In genomic region chr3:107073863-107074262, GRCm38 (mm10) we compare ENCODE assay signal across 28 mouse cellular contexts. TPM values are rescaled to one million over a fixed set of nuclear protein-coding genes. Genes with fewer than 3 reads are reported as not detected.
A peak's percentile ranks its signal among the peaks of the same experiment; 100 is the strongest.
DNase-seq lines count a peak whose midpoint lies in the region; ATAC-seq and TF ChIP-seq lines count a peak whose summit lies in the region.
"Had no signal": no experiment of that assay in that cellular context is flagged by ENCODE, and none has a peak within 500 bp of the region (broad histone marks: within the 10 kb centered on the region; RNA-seq: fewer than 3 reads in every experiment).

No protein-coding gene starts in this region.

- no peak for ATAC-seq in intestine, postnatal 0 days
- no peak for ATAC-seq in intestine, embryonic 15.5 days
- no peak for ATAC-seq in lung, postnatal 0 days
- peak; percentile 46; the same call in 1 of the 2 replicates for ATAC-seq in common myeloid progenitor, adult 5-6 weeks (replicated peaks; ENCODE audit: low read depth, poor library complexity, severe bottlenecking)
- ATAC-seq: forebrain, embryonic 16.5 days; liver, embryonic 12.5 days; Patski had no signal

- TF ChIP-seq CTCF in intestine, postnatal 0 days (IDR thresholded peaks at IDR 0.05; ENCODE audit: low read depth), result peak; percentile 54
- TF ChIP-seq CTCF in lung, postnatal 0 days (IDR thresholded peaks at IDR 0.05), result peak; percentile 40; the same call in 1 of the 2 replicates

- TF ChIP-seq EP300 in lung, postnatal 0 days (IDR thresholded peaks at IDR 0.05), result no peak

- 59% methylated on average over 2 of the region's 2 CpGs for WGBS in intestine, postnatal 0 days
- 54% methylated on average over 2 of the region's 2 CpGs for WGBS in intestine, embryonic 15.5 days
- 52% methylated on average over 2 of the region's 2 CpGs for WGBS in lung, postnatal 0 days

- H3K9ac ChIP-seq in intestine, postnatal 0 days (ENCODE audit: low read depth, low read length), result no peak overlapping the region
- H3K9ac ChIP-seq in intestine, embryonic 15.5 days, result no peak overlapping the region
- no peak overlapping the region for H3K9ac ChIP-seq in lung, postnatal 0 days (replicated peaks; ENCODE audit: low read depth)
- H3K9ac ChIP-seq: embryonic facial prominence, embryonic 15.5 days; heart, embryonic 15.5 days; liver, embryonic 12.5 days; neural tube, embryonic 12.5 days had no signal

- no peak overlapping the region for H3K27ac ChIP-seq in intestine, postnatal 0 days (ENCODE audit: low read depth, low read length)
- H3K27ac ChIP-seq in intestine, embryonic 15.5 days, result no peak overlapping the region
- no peak overlapping the region for H3K27ac ChIP-seq in lung, postnatal 0 days (ENCODE audit: low read length)
- H3K27ac ChIP-seq: embryonic facial prominence, embryonic 15.5 days; heart, adult 2 months; heart, embryonic 15.5 days; liver, embryonic 12.5 days; neural tube, embryonic 12.5 days; stomach, postnatal 0 days had no signal

- H3K27me3 ChIP-seq in intestine, postnatal 0 days (replicated peaks; ENCODE audit: control insufficient read depth, insufficient read depth, low read length), result no peaks in the 10 kb centered on the region
- no peaks in the 10 kb centered on the region for H3K27me3 ChIP-seq in intestine, embryonic 15.5 days (replicated peaks)
- no peaks in the 10 kb centered on the region for H3K27me3 ChIP-seq in lung, postnatal 0 days (replicated peaks; ENCODE audit: insufficient read depth, low read length)
- H3K27me3 ChIP-seq: embryonic facial prominence, embryonic 15.5 days; heart, embryonic 15.5 days; liver, embryonic 12.5 days; neural tube, embryonic 12.5 days; Patski had no signal

- H3K9me3 ChIP-seq in intestine, postnatal 0 days (ENCODE audit: control insufficient read depth), result no peaks in the 10 kb centered on the region
- no peaks in the 10 kb centered on the region for H3K9me3 ChIP-seq in intestine, embryonic 15.5 days
- H3K9me3 ChIP-seq in lung, postnatal 0 days (ENCODE audit: low read length), result no peaks in the 10 kb centered on the region
- H3K9me3 ChIP-seq: embryonic facial prominence, embryonic 15.5 days; heart, embryonic 15.5 days; liver, embryonic 12.5 days; neural tube, embryonic 12.5 days had no signal

- H3K4me3 ChIP-seq in intestine, postnatal 0 days (ENCODE audit: low read depth, low read length), result no peak overlapping the region
- no peak overlapping the region for H3K4me3 ChIP-seq in intestine, embryonic 15.5 days (replicated peaks)
- no peak overlapping the region for H3K4me3 ChIP-seq in lung, postnatal 0 days (ENCODE audit: low read depth, low read length)
- H3K4me3 ChIP-seq: embryonic facial prominence, embryonic 15.5 days; heart, adult 2 months; heart, embryonic 15.5 days; liver, embryonic 12.5 days; neural tube, embryonic 12.5 days had no signal

- no peaks in the 10 kb centered on the region for H3K36me3 ChIP-seq in intestine, postnatal 0 days (ENCODE audit: control insufficient read depth, insufficient read depth)
- H3K36me3 ChIP-seq in intestine, embryonic 15.5 days, result no peaks in the 10 kb centered on the region
- H3K36me3 ChIP-seq in lung, postnatal 0 days (ENCODE audit: insufficient read depth, low read length), result no peaks in the 10 kb centered on the region
- H3K36me3 ChIP-seq: embryonic facial prominence, embryonic 15.5 days; heart, embryonic 15.5 days; liver, embryonic 12.5 days; neural tube, embryonic 12.5 days had no signal

- no peaks in the 10 kb centered on the region for H3K4me1 ChIP-seq in intestine, postnatal 0 days (replicated peaks; ENCODE audit: control insufficient read depth, insufficient read depth, low read length)
- H3K4me1 ChIP-seq in intestine, embryonic 15.5 days (replicated peaks), result no peaks in the 10 kb centered on the region
- no peaks in the 10 kb centered on the region for H3K4me1 ChIP-seq in lung, postnatal 0 days (ENCODE audit: insufficient read depth, low read depth, low read length)
- H3K4me1 ChIP-seq: embryonic facial prominence, embryonic 15.5 days; heart, embryonic 15.5 days; liver, embryonic 12.5 days; neural tube, embryonic 12.5 days had no signal

- H3K4me2 ChIP-seq in intestine, postnatal 0 days (replicated peaks; ENCODE audit: low read depth), result no peak overlapping the region
- no peak overlapping the region for H3K4me2 ChIP-seq in intestine, embryonic 15.5 days (replicated peaks)
- no peak overlapping the region for H3K4me2 ChIP-seq in lung, postnatal 0 days (replicated peaks; ENCODE audit: low read depth, low read length)
- H3K4me2 ChIP-seq: embryonic facial prominence, embryonic 15.5 days; heart, embryonic 15.5 days; liver, embryonic 12.5 days; midbrain, embryonic 11.5 days; neural tube, embryonic 12.5 days had no signal

- DNase-seq in lung, postnatal 0 days (ENCODE audit: low spot score), result no peak
- no peak for DNase-seq in lung, adult 18-20 months
- DNase-seq in 416B (ENCODE audit: low read depth), result peak; percentile 38
- DNase-seq in right cerebral cortex, postnatal 10 days (ENCODE audit: low spot score in 2 of 2), result no peak
- no peak for DNase-seq in right cerebral cortex, postnatal 4 days
- DNase-seq: adrenal gland, adult 8-10 months; B cell, adult 2 months; cerebellum, postnatal 10 days; embryo, embryonic 11 days; gastrocnemius, postnatal 25 days; heart, adult 2 months; heart, postnatal 4 days; kidney, adult 8-10 months; kidney, postnatal 4 days; lung, postnatal 10 days; right cerebral cortex, postnatal 14 days had no signal

RNA-seq across cellular contexts. Expression of gene Kcna2, which starts 27.1 kb away (rescaled TPM):
- 0.05 and 0.07 TPM in 2 replicates for polyA plus RNA-seq in intestine, postnatal 0 days (2015; fragmentation: Nextera tagmentation; extraction: Ambion mirVana)
- polyA plus RNA-seq in intestine, embryonic 15.5 days (2015; fragmentation: Nextera tagmentation; extraction: Ambion mirVana), result 0.08 and 0.09 TPM in 2 replicates
- 0.87 and 0.93 TPM in 2 replicates for polyA plus RNA-seq in lung, postnatal 0 days (2015; fragmentation: Nextera tagmentation; extraction: Ambion mirVana)
- total RNA-seq in common myeloid progenitor, adult 5-6 weeks (2017), result not detected in 2 replicates
- polyA plus RNA-seq: limb, embryonic 11.5 days had no signal

RNA-seq across cellular contexts. Expression of gene Kcna3, which starts 37.9 kb away (rescaled TPM):
- polyA plus RNA-seq in intestine, postnatal 0 days (2015; fragmentation: Nextera tagmentation; extraction: Ambion mirVana), result 0.13 and 0.29 TPM in 2 replicates
- polyA plus RNA-seq in intestine, embryonic 15.5 days (2015; fragmentation: Nextera tagmentation; extraction: Ambion mirVana), result 0.96 and 1.2 TPM in 2 replicates
- 2.7 and 4.2 TPM in 2 replicates for polyA plus RNA-seq in lung, postnatal 0 days (2015; fragmentation: Nextera tagmentation; extraction: Ambion mirVana)
- 15.5 and 20.9 TPM in 2 replicates for total RNA-seq in common myeloid progenitor, adult 5-6 weeks (2017)
- total RNA-seq: gastrocnemius, postnatal 25 days had no signal
- polyA plus RNA-seq: Patski had no signal
